Mouse (Mus musculus) hematopoietic stem cell, adult 5-6 weeks (primary cell): ENCODE data around the gene Drd4. TPM values are rescaled to one million over a fixed set of nuclear protein-coding genes. Genes with fewer than 3 reads are reported as not detected.

Experiments used
- ATAC-seq, 2 experiments: fragments of 125-278 bp in 1 of 2; replicated peaks in 1 of 2; 2 replicates each; pipeline ENCODE4 v1.8.0; 2016 to 2017; ENCODE audit warnings: inconsistent platforms in 2 of 2, mild to moderate bottlenecking in 2 of 2, moderate number of reproducible peaks in 2 of 2, low read depth in 1 of 2, moderate TSS enrichment in 1 of 2; ENCODE audit not compliant: low FRiP score in 2 of 2, poor library complexity in 2 of 2, severe bottlenecking in 2 of 2, insufficient read depth in 1 of 2, low TSS enrichment in 1 of 2
- total RNA-seq: library from RNA; stranded (forward); fragments of 172-1452, 232-1000 nt; gene quantifications from 2 replicates; pipeline ENCODE4 v1.2.3, GENCODE M21; 2017

The Drd4 gene
- total RNA-seq, 1 experiment from 2014 or later = not detected

- no peak for ATAC-seq
Measured at GRCm38 (mm10) chr7:141343696-141344095, 51.9 kb downstream of the Drd4 start.

DNA sequence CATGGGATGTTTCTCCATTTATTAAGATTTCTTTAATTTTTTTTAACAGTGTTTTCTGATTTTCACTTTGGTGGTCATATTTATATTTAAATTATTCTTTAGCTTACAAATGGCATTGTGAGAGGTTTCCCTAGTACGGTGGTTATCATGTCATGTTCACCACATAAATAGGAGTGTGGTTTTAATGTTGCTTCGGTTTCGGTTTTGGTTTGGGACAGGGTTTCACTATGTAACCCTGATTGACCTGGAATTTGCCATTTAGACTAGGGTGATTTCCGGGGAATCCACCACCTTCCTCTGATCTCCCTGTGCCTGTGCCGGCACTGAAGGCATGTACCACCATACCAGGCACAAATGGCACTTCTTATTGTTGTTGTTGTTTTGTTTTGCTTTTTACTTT is 53.0 kb downstream of the Drd4 start:
- ATAC-seq = no peak

Other genes starting within 250 kb of the Drd4 start
- 4.1 and 6.6 TPM in 2 replicates for gene B4galnt4, start 230.9 kb upstream of the Drd4 start, total RNA-seq
- 1.2 and 2.3 TPM in 2 replicates for gene Pkp3, start 213.8 kb upstream of the Drd4 start, total RNA-seq
- 22.0 and 32.5 TPM in 2 replicates for gene Sigirr, start 191.4 kb upstream of the Drd4 start, total RNA-seq
- not detected in 2 replicates for gene Ano9, start 174.2 kb upstream of the Drd4 start, total RNA-seq
- gene Ptdss2, start 169.6 kb upstream of the Drd4 start, total RNA-seq = 6.4 and 9.6 TPM in 2 replicates
- gene Rnh1, start 119.1 kb upstream of the Drd4 start, total RNA-seq = 34.4 and 61.9 TPM in 2 replicates
- 15.0 and 19.7 TPM in 2 replicates for gene Hras, start 98.0 kb upstream of the Drd4 start, total RNA-seq
- 0.60 and 0.75 TPM in 2 replicates for gene Lrrc56, start 97.8 kb upstream of the Drd4 start, total RNA-seq
- 1.6 TPM in 1 of 2 replicates, not detected in the other for gene Lmntd2, start 77.9 kb upstream of the Drd4 start, total RNA-seq
- 4.9 and 5.1 TPM in 2 replicates for gene Rassf7, start 76.1 kb upstream of the Drd4 start, total RNA-seq
- gene Phrf1, start 63.2 kb upstream of the Drd4 start, total RNA-seq = 52.5 and 77.3 TPM in 2 replicates
- gene Irf7, start 25.5 kb upstream of the Drd4 start, total RNA-seq = 15.4 and 26.7 TPM in 2 replicates
- not detected in 2 replicates for gene Cdhr5, start 15.2 kb upstream of the Drd4 start, total RNA-seq
- gene Sct, start 12.9 kb upstream of the Drd4 start, total RNA-seq = not detected in 2 replicates
- gene Deaf1, start 35.7 kb downstream of the Drd4 start, total RNA-seq = 18.7 and 25.8 TPM in 2 replicates
- gene Tmem80, start 35.7 kb downstream of the Drd4 start, total RNA-seq = 10.5 and 12.6 TPM in 2 replicates
- 4.4 and 4.7 TPM in 2 replicates for gene Eps8l2, start 46.9 kb downstream of the Drd4 start, total RNA-seq
- 227 and 363 TPM in 2 replicates for gene Taldo1, start 100.2 kb downstream of the Drd4 start, total RNA-seq
- 18.4 and 20.4 TPM in 2 replicates for gene Gatd1, start 122.1 kb downstream of the Drd4 start, total RNA-seq
- not detected in 2 replicates for gene Cend1, start 137.5 kb downstream of the Drd4 start, total RNA-seq
- 8.0 and 9.7 TPM in 2 replicates for gene Slc25a22, start 145.9 kb downstream of the Drd4 start, total RNA-seq
- gene Pidd1, start 152.0 kb downstream of the Drd4 start, total RNA-seq = 6.5 and 8.5 TPM in 2 replicates
- gene Rplp2, start 155.4 kb downstream of the Drd4 start, total RNA-seq = 1,528 and 3,641 TPM in 2 replicates
- gene Pnpla2, start 163.2 kb downstream of the Drd4 start, total RNA-seq = 15.1 and 15.5 TPM in 2 replicates
- gene Cracr2b, start 169.1 kb downstream of the Drd4 start, total RNA-seq = 5.2 and 8.4 TPM in 2 replicates
- gene Cd151, start 175.4 kb downstream of the Drd4 start, total RNA-seq = 45.0 and 46.6 TPM in 2 replicates
- gene Polr2l, start 183.1 kb downstream of the Drd4 start, total RNA-seq = 26.8 and 30.0 TPM in 2 replicates
- 61.4 and 81.5 TPM in 2 replicates for gene Tspan4, start 183.2 kb downstream of the Drd4 start, total RNA-seq
- gene Chid1, start 247.9 kb downstream of the Drd4 start, total RNA-seq = 16.6 and 26.5 TPM in 2 replicates